Mouse (Mus musculus) A20 (cell line): ENCODE data around the gene Fam83e.

ENCODE experiments used
- DNase-seq: peaks from one replicate; pipeline ENCODE4 v3.0.0-alpha.2; 2011; ENCODE audit warnings: low read depth, low spot score

Gene Fam83e

GRCm38 (mm10) chr7:45715090-45715708, 5.8 kb upstream of the Fam83e start, which contains the start of gene Rpl18:
Gene Rpl18, plus strand, starts transcription at chr7:45715457.
- peak; percentile 98 for DNase-seq

GRCm38 (mm10) chr7:45715741-45716459, 5.1 kb upstream of the Fam83e start:
- peak; percentile 55 for DNase-seq

GRCm38 (mm10) chr7:45716460-45716857, 4.6 kb upstream of the Fam83e start:
- DNase-seq = peak; percentile 30

GRCm38 (mm10) chr7:45716952-45717917, 3.8 kb upstream of the Fam83e start:
- peak; percentile 42 for DNase-seq

GRCm38 (mm10) chr7:45717918-45718297, 3.1 kb upstream of the Fam83e start, which contains the start of gene Sphk2:
Gene Sphk2, minus strand, starts transcription at chr7:45718002.
- peak; percentile 99 for DNase-seq

- no peak for DNase-seq
Observed at GRCm38 (mm10) chr7:45718331-45718730, 2.7 kb upstream of the Fam83e start.

- no peak for DNase-seq
Observed at GRCm38 (mm10) chr7:45719180-45719579, 1.8 kb upstream of the Fam83e start.

- DNase-seq = no peak
Observed at GRCm38 (mm10) chr7:45719738-45720412, 1.1 kb upstream of the Fam83e start.

- no peak for DNase-seq
Observed at GRCm38 (mm10) chr7:45721234-45721571, 191 bp downstream of the Fam83e start.

GRCm38 (mm10) chr7:45721642-45722347, 783 bp downstream of the Fam83e start:
- DNase-seq = peak; percentile 14

GRCm38 (mm10) chr7:45722348-45722713, 1.3 kb downstream of the Fam83e start:
- DNase-seq = peak; percentile 19

- DNase-seq = no peak
Observed at GRCm38 (mm10) chr7:45723301-45723700, 2.3 kb downstream of the Fam83e start.

- no peak for DNase-seq
Observed at GRCm38 (mm10) chr7:45723781-45724180, 2.8 kb downstream of the Fam83e start.

GRCm38 (mm10) chr7:45725151-45725550, 4.1 kb downstream of the Fam83e start:
- DNase-seq = no peak

GRCm38 (mm10) chr7:45725713-45726112, 4.7 kb downstream of the Fam83e start, which contains the start of gene Spaca4:
Gene Spaca4, minus strand, starts transcription at chr7:45725813.
- DNase-seq = no peak

GRCm38 (mm10) chr7:45726419-45726818, 5.4 kb downstream of the Fam83e start:
- DNase-seq = no peak

GRCm38 (mm10) chr7:45727625-45728024, 6.6 kb downstream of the Fam83e start:
- DNase-seq = no peak

- peak; percentile 76 for DNase-seq
Observed at GRCm38 (mm10) chr7:45730727-45731431, 9.9 kb downstream of the Fam83e start.

GRCm38 (mm10) chr7:45733477-45733876, 12.5 kb downstream of the Fam83e start:
- DNase-seq = no peak

- peak; percentile 86 for DNase-seq
Observed at GRCm38 (mm10) chr7:45739162-45739763, 18.3 kb downstream of the Fam83e start.
